Mouse (Mus musculus) limb, embryonic 11.5 days (tissue): ENCODE measurements around the gene Zcchc3. TPM values are rescaled to one million over a fixed set of nuclear protein-coding genes. Genes with fewer than 3 reads are reported as not detected.

Experiments
- ATAC-seq: fragments of 200-750 bp; cut with Nextera tagmentation; 2 replicates; pipeline ENCODE4 v1.8.0; 2017; ENCODE audit warnings: low read depth; ENCODE audit not compliant: insufficient number of reproducible peaks, low FRiP score, low TSS enrichment
- DNase-seq: peaks from one replicate; pipeline ENCODE4 v3.0.0-alpha.2; 2015; ENCODE audit warnings: low spot score
- H3K27ac ChIP-seq: fragments of 300-500 bp; sonication (generic); replicated peaks from 2 replicates; pipeline ENCODE4 v1.5.1; 2014; ENCODE audit warnings: low read depth, mild to moderate bottlenecking, low read length
- H3K27me3 ChIP-seq: fragments of 300-500 bp; sonication (generic); 2 replicates; pipeline ENCODE4 v1.6.1; 2014; ENCODE audit warnings: mild to moderate bottlenecking, low read length, mixed read lengths; ENCODE audit not compliant: control insufficient read depth, insufficient read depth
- H3K36me3 ChIP-seq: fragments of 300-500 bp; sonication (generic); 2 replicates; pipeline ENCODE4 v1.6.1; 2014; ENCODE audit warnings: mild to moderate bottlenecking, low read length, moderate library complexity, mixed read lengths; ENCODE audit not compliant: control insufficient read depth, insufficient read depth
- H3K4me1 ChIP-seq: fragments of 300-500 bp; sonication (generic); 2 replicates; pipeline ENCODE4 v1.6.1; 2014; ENCODE audit warnings: low read length, mixed read lengths; ENCODE audit not compliant: control insufficient read depth, insufficient read depth
- H3K4me2 ChIP-seq: fragments of 300-500 bp; sonication (generic); 2 replicates; pipeline ENCODE4 v1.6.1; 2014; ENCODE audit warnings: low read depth, mild to moderate bottlenecking, moderate library complexity; ENCODE audit not compliant: severe bottlenecking
- H3K4me3 ChIP-seq: fragments of 300-500 bp; sonication (generic); 2 replicates; pipeline ENCODE4 v1.5.1; 2014; ENCODE audit warnings: low read depth, low read length
- H3K9ac ChIP-seq: fragments of 300-500 bp; sonication (generic); 2 replicates; pipeline ENCODE4 v1.6.1; 2014; ENCODE audit warnings: mild to moderate bottlenecking, low read length
- H3K9me3 ChIP-seq: fragments of 300-500 bp; sonication (generic); 2 replicates; pipeline ENCODE4 v1.6.1; 2016; ENCODE audit warnings: low read length; ENCODE audit not compliant: control insufficient read depth
- WGBS: fragments of 180-500 bp; shearing (Covaris S2); extraction: QIAGEN DNeasy Blood & Tissue Kit; methylation state at CpG from one replicate; pipeline ENCODE4 v1.1.7; 2014; 5-methylcytosine and 5-hydroxymethylcytosine counted together
- polyA plus RNA-seq: library from polyadenylated mRNA; unstranded; fragments of >200 nt; fragmentation: Nextera tagmentation; extraction: Ambion mirVana; gene quantifications from 2 replicates; pipeline ENCODE4 v1.2.1, GENCODE M21; 2014

Gene Zcchc3
- 69.4 and 75.8 TPM in 2 replicates for polyA plus RNA-seq

GRCm38 (mm10) chr2:152414591-152415165 lies at the start of gene Zcchc3:
Zcchc3 (minus strand) TSS chr2:152415027.
- peak within 1 kb of the TSS; percentile 92 for H3K4me2 ChIP-seq
- peak; percentile 72 for ATAC-seq
- H3K9ac ChIP-seq = peak within 1 kb of the TSS; percentile 90
- peak; percentile 94 for DNase-seq
- H3K36me3 ChIP-seq = no peaks in the 10 kb centered on the region
- H3K4me3 ChIP-seq = peak within 1 kb of the TSS; percentile 94
- WGBS = under 1% methylated on average over 64 of the region's 65 CpGs
- peak within 1 kb of the TSS; percentile 85 for H3K27ac ChIP-seq
- peaks cover 4% of the 10 kb centered on the region; the same call in 1 of the 2 replicates for H3K9me3 ChIP-seq
- H3K27me3 ChIP-seq = no peaks in the 10 kb centered on the region
- peaks cover 26% of the 10 kb centered on the region for H3K4me1 ChIP-seq

- Histone ChIP-seq H3K27ac (no peak overlapping the region), H3K4me3 (no peak overlapping the region), H3K4me1 (no peaks in the 10 kb centered on the region), H3K36me3 (no peaks in the 10 kb centered on the region), H3K27me3 (no peaks in the 10 kb centered on the region), H3K9ac (no peak overlapping the region), H3K9me3 (no peaks in the 10 kb centered on the region), H3K4me2 (no peak overlapping the region)
- WGBS = 49% methylated on average over 13 of the region's 13 CpGs
- ATAC-seq (no peak), DNase-seq (no peak)
These were observed 44.4 kb upstream of the Zcchc3 start for GRCm38 (mm10) chr2:152459241-152459640.

GRCm38 (mm10) chr2:152452101-152452781 lies 37.4 kb upstream of the Zcchc3 start:
- WGBS = 66% methylated on average over 4 of the region's 4 CpGs
- ATAC-seq = peak; percentile 51; the same call in 1 of the 2 replicates
- H3K27ac ChIP-seq = no peak overlapping the region

GRCm38 (mm10) chr2:152450241-152450640 lies 35.4 kb upstream of the Zcchc3 start:
- DNase-seq (peak; percentile 84), ATAC-seq (no peak)
- H3K4me2 ChIP-seq = no peak overlapping the region
- no peaks in the 10 kb centered on the region for H3K4me1 ChIP-seq
- no peaks in the 10 kb centered on the region for H3K9me3 ChIP-seq
- no peak overlapping the region for H3K4me3 ChIP-seq
- H3K27ac ChIP-seq = no peak overlapping the region
- no peaks in the 10 kb centered on the region for H3K36me3 ChIP-seq
- WGBS = 7% methylated on average over 5 of the region's 5 CpGs
- no peak overlapping the region for H3K9ac ChIP-seq
- H3K27me3 ChIP-seq = no peaks in the 10 kb centered on the region

More at GRCm38 (mm10) chr2:152452101-152452781, 37.4 kb upstream of the Zcchc3 start:
- no peak for DNase-seq
- no peaks in the 10 kb centered on the region for H3K9me3 ChIP-seq
- H3K4me3 ChIP-seq = no peak overlapping the region
- no peaks in the 10 kb centered on the region for H3K36me3 ChIP-seq
- no peaks in the 10 kb centered on the region for H3K27me3 ChIP-seq
- no peak overlapping the region for H3K9ac ChIP-seq
- no peaks in the 10 kb centered on the region for H3K4me1 ChIP-seq
- no peak overlapping the region for H3K4me2 ChIP-seq

- H3K9ac ChIP-seq = no peak overlapping the region
- H3K36me3 ChIP-seq = no peaks in the 10 kb centered on the region
- H3K4me3 ChIP-seq = no peak overlapping the region
- H3K4me1 ChIP-seq = no peaks in the 10 kb centered on the region
- H3K27ac ChIP-seq = no peak overlapping the region
- H3K9me3 ChIP-seq = no peaks in the 10 kb centered on the region
- no peaks in the 10 kb centered on the region for H3K27me3 ChIP-seq
- H3K4me2 ChIP-seq = no peak overlapping the region
- 62% methylated on average over 5 of the region's 5 CpGs for WGBS
- ATAC-seq (no peak), DNase-seq (no peak)
These were observed 32.6 kb upstream of the Zcchc3 start for GRCm38 (mm10) chr2:152447461-152447860.

GRCm38 (mm10) chr2:152446642-152447041 lies 31.8 kb upstream of the Zcchc3 start:
- H3K4me1 ChIP-seq = no peaks in the 10 kb centered on the region
- ATAC-seq = no peak
- no peak overlapping the region for H3K4me2 ChIP-seq
- H3K27ac ChIP-seq = no peak overlapping the region
- H3K27me3 ChIP-seq = no peaks in the 10 kb centered on the region
- no peak overlapping the region for H3K4me3 ChIP-seq
- no peaks in the 10 kb centered on the region for H3K9me3 ChIP-seq
- WGBS = 81% methylated on average over 2 of the region's 2 CpGs
- no peak overlapping the region for H3K9ac ChIP-seq
- no peak for DNase-seq
- no peaks in the 10 kb centered on the region for H3K36me3 ChIP-seq

GRCm38 (mm10) chr2:152443281-152443680 lies 28.5 kb upstream of the Zcchc3 start:
- Histone ChIP-seq H3K4me2 (no peak overlapping the region), H3K9me3 (no peaks in the 10 kb centered on the region), H3K4me3 (no peak overlapping the region), H3K4me1 (no peaks in the 10 kb centered on the region), H3K27ac (no peak overlapping the region), H3K27me3 (no peaks in the 10 kb centered on the region), H3K36me3 (no peaks in the 10 kb centered on the region), H3K9ac (no peak overlapping the region)
- 87% methylated on average over 8 of the region's 8 CpGs for WGBS
- DNase-seq (no peak), ATAC-seq (no peak)

GRCm38 (mm10) chr2:152442322-152442721 lies 27.5 kb upstream of the Zcchc3 start:
- Histone ChIP-seq H3K9ac (no peak overlapping the region), H3K36me3 (no peaks in the 10 kb centered on the region), H3K4me2 (no peak overlapping the region; the same call in 1 of the 2 replicates), H3K9me3 (no peaks in the 10 kb centered on the region), H3K4me3 (no peak overlapping the region), H3K4me1 (peaks cover 1% of the 10 kb centered on the region; the same call in 1 of the 2 replicates), H3K27ac (no peak overlapping the region), H3K27me3 (no peaks in the 10 kb centered on the region)
- DNase-seq = no peak
- ATAC-seq = no peak
- 87% methylated on average over 4 of the region's 4 CpGs for WGBS
